Mouse (Mus musculus): ENCODE data around the gene Ccdc170.

GRCm38 (mm10) chr10:4484986-4485385 lies 2.7 kb downstream of the Ccdc170 start:
- TF ChIP-seq POLR2A (IDR thresholded peaks at IDR 0.05; ENCODE audit: low read depth, low read length) (no peak), CTCF (IDR thresholded peaks at IDR 0.05; ENCODE audit: extremely low read depth, insufficient read length, insufficient replicate concordance, low read depth, low read length) (no peak)

All from small intestine, adult 2 months (tissue).